Mouse (Mus musculus): ENCODE measurements around the gene Edrf1.

- TF ChIP-seq CTCF (IDR thresholded peaks at IDR 0.05; ENCODE audit: control insufficient read depth, insufficient read depth, low read length) (no peak), POLR2A (IDR thresholded peaks at IDR 0.05; ENCODE audit: borderline replicate concordance, control insufficient read depth, low read depth, low read length) (no peak)
Measured at GRCm38 (mm10) chr7:133662467-133662866, 25.1 kb downstream of the Edrf1 start.
